ENCODE assay signal across 10 mouse cellular contexts in genomic region chr17:34388513-34388912, GRCm38 (mm10). TPM values are rescaled to one million over a fixed set of nuclear protein-coding genes. Genes with fewer than 3 reads are reported as not detected.
DNase-seq lines count a peak whose midpoint lies in the region; ATAC-seq and TF ChIP-seq lines count a peak whose summit lies in the region.
"Had no signal": no experiment of that assay in that cellular context is flagged by ENCODE, and none has a peak within 500 bp of the region (broad histone marks: within the 10 kb centered on the region; RNA-seq: fewer than 3 reads in every experiment).

No protein-coding gene starts in this region.

- no peak for ATAC-seq in midbrain, embryonic 13.5 days
- ATAC-seq in liver, postnatal 0 days, result no peak

- no peak overlapping the region for H3K4me3 ChIP-seq in midbrain, embryonic 10.5 days
- H3K4me3 ChIP-seq in midbrain, embryonic 13.5 days (replicated peaks), result no peak overlapping the region
- H3K4me3 ChIP-seq in liver, postnatal 0 days (ENCODE audit: low read depth, low read length), result no peak overlapping the region
- H3K4me3 ChIP-seq: heart, embryonic 13.5 days had no signal

- peaks cover 15% of the 10 kb centered on the region for H3K27me3 ChIP-seq in midbrain, embryonic 10.5 days (ENCODE audit: low read depth, poor library complexity, severe bottlenecking)
- H3K27me3 ChIP-seq in midbrain, embryonic 13.5 days, result peaks cover 9% of the 10 kb centered on the region; the same call in 1 of the 2 replicates
- H3K27me3 ChIP-seq in liver, postnatal 0 days (ENCODE audit: insufficient read depth, low read length), result peaks cover 5% of the 10 kb centered on the region; the same call in 1 of the 2 replicates

- no peak overlapping the region for H3K9ac ChIP-seq in midbrain, embryonic 13.5 days (replicated peaks)
- H3K9ac ChIP-seq in liver, postnatal 0 days (replicated peaks), result no peak overlapping the region
- H3K9ac ChIP-seq: heart, embryonic 13.5 days had no signal

- peak; percentile 48 to 50 for DNase-seq in cerebellum, adult 18-20 months
- no peak for DNase-seq in cerebellum, adult 9-11 months
- DNase-seq in midbrain, embryonic 10.5 days (ENCODE audit: low spot score), result peak; percentile 28
- peak; percentile 64 to 67 for DNase-seq in cerebellum, postnatal 14 days
- DNase-seq in liver, postnatal 0 days, result peak; percentile 50
- peak; percentile 34 to 37 for DNase-seq in thymus, postnatal 36 days
- no peak for DNase-seq in left cerebral cortex, postnatal 10 days (ENCODE audit: extremely low spot score in 1 of 2, low spot score in 2 of 2)

- peak; percentile 72 for TF ChIP-seq CTCF in liver, postnatal 0 days (IDR thresholded peaks at IDR 0.05; ENCODE audit: low read depth)

- whole genome bisulfite sequencing in midbrain, embryonic 10.5 days, result 35% methylated on average over 4 of the region's 4 CpGs
- WGBS in midbrain, embryonic 13.5 days, result 38% methylated on average over 4 of the region's 4 CpGs
- 32% methylated on average over 4 of the region's 4 CpGs for WGBS in liver, postnatal 0 days (ENCODE audit: insufficient replicate concordance)

- no peaks in the 10 kb centered on the region for H3K36me3 ChIP-seq in midbrain, embryonic 10.5 days
- H3K36me3 ChIP-seq in midbrain, embryonic 13.5 days, result no peaks in the 10 kb centered on the region
- H3K36me3 ChIP-seq in liver, postnatal 0 days (replicated peaks; ENCODE audit: insufficient read depth, low read length), result no peaks in the 10 kb centered on the region
- H3K36me3 ChIP-seq: heart, embryonic 13.5 days had no signal

- H3K9me3 ChIP-seq in midbrain, embryonic 10.5 days (replicated peaks), result no peaks in the 10 kb centered on the region; the same call in 1 of the 2 replicates
- H3K9me3 ChIP-seq in midbrain, embryonic 13.5 days, result no peaks in the 10 kb centered on the region
- H3K9me3 ChIP-seq in liver, postnatal 0 days (ENCODE audit: low read length), result no peaks in the 10 kb centered on the region

- peaks cover 5% of the 10 kb centered on the region for H3K4me1 ChIP-seq in midbrain, embryonic 10.5 days
- peaks cover 7% of the 10 kb centered on the region for H3K4me1 ChIP-seq in midbrain, embryonic 13.5 days (replicated peaks)
- peaks cover 4% of the 10 kb centered on the region; the same call in 1 of the 2 replicates for H3K4me1 ChIP-seq in liver, postnatal 0 days (ENCODE audit: insufficient read depth)
- H3K4me1 ChIP-seq: heart, embryonic 13.5 days had no signal

- H3K27ac ChIP-seq in midbrain, embryonic 10.5 days (replicated peaks), result no peak overlapping the region
- no peak overlapping the region for H3K27ac ChIP-seq in midbrain, embryonic 13.5 days
- no peak overlapping the region for H3K27ac ChIP-seq in liver, postnatal 0 days (ENCODE audit: low read depth)
- H3K27ac ChIP-seq: heart, embryonic 13.5 days had no signal

- no peak overlapping the region for H3K4me2 ChIP-seq in midbrain, embryonic 13.5 days (replicated peaks)
- no peak overlapping the region for H3K4me2 ChIP-seq in liver, postnatal 0 days (ENCODE audit: low read depth, low read length)
- H3K4me2 ChIP-seq: heart, embryonic 13.5 days had no signal

- TF ChIP-seq EP300 in liver, postnatal 0 days (IDR thresholded peaks at IDR 0.05; ENCODE audit: low read depth), result no peak

- intact Hi-C loops in left cerebral cortex, postnatal 10 days (cut with DNase I), result no loop called here

RNA-seq across cellular contexts. Expression of gene BC051142, which starts 10.1 kb away (rescaled TPM):
- 1.8 and 3.1 TPM in 2 replicates for polyA plus RNA-seq in midbrain, embryonic 10.5 days (2016; fragmentation: Nextera tagmentation; extraction: Ambion mirVana)
- polyA plus RNA-seq in midbrain, embryonic 13.5 days (2015; fragmentation: Nextera tagmentation; extraction: Ambion mirVana), result 4.6 and 5.6 TPM in 2 replicates
- polyA plus RNA-seq in liver, postnatal 0 days (2015; fragmentation: Nextera tagmentation; extraction: Ambion mirVana), result 0.08 TPM in 1 of 2 replicates, not detected in the other
- total RNA-seq in left cerebral cortex, postnatal 10 days (2021), result 1 to 10 TPM; 6.6 to 9.9 TPM
- total RNA-seq: ES-E14 had no signal

RNA-seq across cellular contexts. Expression of gene Btnl1, which starts 11.6 kb away (rescaled TPM):
- not detected in 2 replicates for polyA plus RNA-seq in midbrain, embryonic 10.5 days (2016; fragmentation: Nextera tagmentation; extraction: Ambion mirVana)
- polyA plus RNA-seq in midbrain, embryonic 13.5 days (2015; fragmentation: Nextera tagmentation; extraction: Ambion mirVana), result not detected in 2 replicates
- not detected in 2 replicates for polyA plus RNA-seq in liver, postnatal 0 days (2015; fragmentation: Nextera tagmentation; extraction: Ambion mirVana)
- not detected for total RNA-seq in left cerebral cortex, postnatal 10 days (2021)
- total RNA-seq: ES-E14 had no signal
- polyA plus RNA-seq: heart, embryonic 13.5 days had no signal

RNA-seq across cellular contexts. Expression of gene Btnl2, which starts 33.9 kb away (rescaled TPM):
- polyA plus RNA-seq in midbrain, embryonic 10.5 days (2016; fragmentation: Nextera tagmentation; extraction: Ambion mirVana), result 0.04 TPM in 1 of 2 replicates, not detected in the other
- polyA plus RNA-seq in midbrain, embryonic 13.5 days (2015; fragmentation: Nextera tagmentation; extraction: Ambion mirVana), result not detected in 2 replicates
- not detected in 2 replicates for polyA plus RNA-seq in liver, postnatal 0 days (2015; fragmentation: Nextera tagmentation; extraction: Ambion mirVana)
- under 1 TPM; 0.43 to 0.87 TPM for total RNA-seq in left cerebral cortex, postnatal 10 days (2021)
- total RNA-seq: ES-E14 had no signal
- polyA plus RNA-seq: heart, embryonic 13.5 days had no signal

Comparison
In these comparisons a context has a peak if more than half of its experiments do, and no peak if none do; other contexts are left out.
1. DNase-seq: peak in cerebellum, adult 18-20 months (2 of 2), midbrain, embryonic 10.5 days (single experiment), cerebellum, postnatal 14 days (2 of 2), liver, postnatal 0 days (single experiment) and thymus, postnatal 36 days (2 of 2); none in cerebellum, adult 9-11 months (single experiment) and left cerebral cortex, postnatal 10 days (0 of 2).